Comparison of ENCODE assay signal across 13 mouse cellular contexts in genomic region chr2:28407796-28408195, GRCm38 (mm10). TPM values are rescaled to one million over a fixed set of nuclear protein-coding genes. Genes with fewer than 3 reads are reported as not detected.
"Had no signal": no experiment of that assay in that cellular context is flagged by ENCODE, and none has a peak within 500 bp of the region (broad histone marks: within the 10 kb centered on the region; RNA-seq: fewer than 3 reads in every experiment).

No protein-coding gene starts in this region.

- DNase-seq: liver, postnatal 0 days; lung, adult 2 months; lung, postnatal 14 days; lung, postnatal 36 days; right cerebral cortex, postnatal 14 days; thymus, adult 2 months; thymus, postnatal 14 days; thymus, postnatal 36 days had no signal

RNA-seq across cellular contexts. Expression of gene Ppp1r26, which starts 38.8 kb away (rescaled TPM):
- total RNA-seq: monocyte, adult 5-6 weeks; neutrophil, adult 5-6 weeks had no signal

RNA-seq across cellular contexts. Expression of gene 1700007K13Rik, which starts 58.3 kb away (rescaled TPM):
- total RNA-seq: megakaryocyte progenitor cell, adult 5-6 weeks; monocyte, adult 5-6 weeks; neutrophil, adult 5-6 weeks had no signal
- polyA plus RNA-seq: liver, postnatal 0 days; macrophage; spleen, adult 2 months; thymus, adult 2 months had no signal
